Mouse (Mus musculus) natural killer cell, adult 2 months (primary cell): ENCODE measurements around the gene Kras.
A peak's percentile ranks its signal among the peaks of the same experiment; 100 is the strongest.

Experiments used
- DNase-seq, 2 experiments: peaks; one replicate each; pipeline ENCODE4 v3.0.0; 2022; ENCODE audit warnings: low spot score in 2 of 2

The Kras gene

DNA sequence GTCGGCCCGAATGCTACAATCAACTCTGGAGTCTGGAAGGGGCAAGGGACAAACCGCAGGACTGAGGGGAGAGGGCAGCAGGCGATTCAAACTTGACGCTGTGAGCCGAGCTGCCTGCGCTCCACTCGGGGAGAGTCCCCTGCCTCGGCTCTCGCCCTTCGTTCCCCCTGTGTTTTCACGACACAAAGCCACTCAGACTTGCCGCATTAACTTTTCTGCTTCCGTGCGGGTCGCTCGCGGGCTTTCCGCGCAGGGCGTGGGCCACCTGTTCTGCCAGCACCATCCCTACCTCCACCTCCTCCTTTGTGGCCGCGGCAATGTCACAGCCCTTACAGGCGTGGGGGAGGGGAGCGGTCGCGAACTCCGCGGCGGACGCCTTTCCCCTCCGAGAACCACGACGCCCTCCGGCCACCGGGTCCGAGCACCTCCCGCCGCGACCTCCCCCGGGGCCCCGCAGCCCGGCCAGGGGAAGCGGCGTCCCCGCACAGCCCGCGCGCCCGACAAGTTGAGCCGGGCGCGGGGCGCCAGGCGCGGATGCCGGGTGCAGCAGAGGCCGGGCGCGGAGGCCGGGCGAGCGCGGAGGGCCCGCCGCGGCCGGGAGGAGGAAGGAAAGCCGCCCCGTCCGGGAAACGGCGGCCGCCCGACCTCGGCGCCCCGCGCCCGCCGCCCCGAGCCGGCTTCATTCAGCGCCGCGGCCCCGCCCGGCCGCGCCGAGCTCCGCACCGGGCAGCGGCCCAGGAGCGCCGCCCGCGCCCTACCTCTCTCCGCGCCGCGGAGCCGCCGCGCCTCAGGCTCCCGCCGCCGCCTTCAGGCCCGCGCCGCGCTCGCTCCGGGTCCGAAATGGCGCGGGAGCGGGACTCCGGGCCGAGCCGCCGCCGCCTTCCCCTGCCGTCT lies 501 bp downstream of the Kras start:
- peak; percentile 81 to 84 for DNase-seq

DNA sequence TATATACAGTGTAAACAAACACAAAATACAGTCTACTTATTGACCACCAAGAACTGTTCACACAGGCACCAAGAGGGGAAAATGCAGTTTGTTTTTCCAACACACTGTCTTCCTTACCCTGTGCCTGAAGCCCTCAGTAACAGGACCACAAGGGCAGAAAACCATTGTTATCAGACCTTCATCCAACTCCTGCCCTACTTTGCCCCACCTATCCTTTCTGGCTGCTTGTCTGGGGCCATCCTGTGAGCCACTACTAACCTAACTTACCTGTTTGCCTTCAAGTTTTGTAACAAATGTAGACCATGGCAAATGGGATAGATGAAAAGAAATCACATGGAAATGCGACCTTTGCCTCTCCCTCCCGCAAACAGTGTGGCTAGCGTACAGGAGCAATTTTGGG lies 2.2 kb downstream of the Kras start:
- DNase-seq, result no peak

- no peak for DNase-seq
Observed at GRCm38 (mm10) chr6:145246841-145247240, 3.2 kb downstream of the Kras start.

GRCm38 (mm10) chr6:145242521-145242920 lies 7.5 kb downstream of the Kras start:
- no peak for DNase-seq

DNA sequence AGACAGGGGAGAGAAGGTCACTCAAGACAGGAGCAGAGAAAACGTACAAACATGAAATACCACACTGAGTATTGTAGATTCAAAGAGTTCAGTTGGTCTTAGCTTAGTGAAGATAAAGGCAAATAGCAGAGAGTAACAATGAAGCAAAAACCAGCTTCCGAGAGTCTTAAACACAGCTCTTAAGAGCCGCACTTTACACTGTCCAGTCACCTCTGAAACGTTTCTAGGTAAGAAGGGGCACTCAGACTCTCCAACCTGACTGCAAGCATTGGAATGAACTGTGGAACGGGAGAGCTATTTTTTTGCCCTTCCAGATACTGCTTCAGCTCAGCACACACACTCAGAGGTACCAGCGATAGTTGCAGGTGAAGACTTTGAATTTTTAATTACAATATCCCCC lies 9.8 kb downstream of the Kras start:
- no peak for DNase-seq

DNA sequence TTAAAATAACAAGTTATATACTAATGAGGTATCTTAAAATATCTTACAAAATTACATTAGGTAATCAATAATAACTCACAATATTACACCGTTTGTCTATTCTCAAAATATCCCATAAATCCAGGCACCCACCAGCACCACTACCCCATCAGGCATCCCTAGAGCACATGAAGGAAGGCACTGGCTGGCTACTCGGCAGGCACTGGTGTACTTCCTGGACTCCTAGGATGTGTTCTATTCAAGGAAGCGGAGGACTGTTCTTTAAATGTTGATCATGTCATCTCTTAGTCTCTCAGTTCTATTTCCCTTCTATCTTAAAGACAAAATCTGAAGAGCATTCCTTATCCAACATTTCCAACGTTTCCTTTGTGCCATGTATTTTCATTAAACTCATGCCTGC lies 12.9 kb downstream of the Kras start:
- DNase-seq, result no peak

- no peak for DNase-seq
Observed at GRCm38 (mm10) chr6:145235367-145235766, 14.7 kb downstream of the Kras start.

GRCm38 (mm10) chr6:145234391-145234790 lies 15.6 kb downstream of the Kras start:
- DNase-seq, result no peak

DNA sequence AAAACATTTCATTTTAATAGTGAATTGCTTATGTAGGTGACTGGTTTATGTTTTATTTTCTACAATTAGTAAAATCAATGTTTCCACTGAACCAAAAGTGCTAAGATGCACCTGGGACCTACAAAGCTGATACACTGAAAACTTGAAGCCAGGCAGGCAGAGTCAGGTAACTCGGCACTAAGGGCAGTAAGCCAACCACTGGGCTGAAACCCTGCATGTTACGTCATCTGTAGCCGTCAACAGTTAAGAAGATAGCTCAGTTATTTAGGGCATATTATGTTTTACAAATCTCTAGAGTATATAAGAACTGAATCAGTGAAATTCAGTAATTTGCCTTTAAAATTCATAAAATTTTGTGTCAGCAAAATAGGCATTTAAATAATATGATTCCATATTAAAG lies 23.7 kb downstream of the Kras start:
- DNase-seq, result no peak

GRCm38 (mm10) chr6:145224246-145224645 lies 25.8 kb downstream of the Kras start:
- no peak for DNase-seq

- DNase-seq, result no peak
Observed at GRCm38 (mm10) chr6:145215826-145216225, 34.2 kb downstream of the Kras start.

DNA sequence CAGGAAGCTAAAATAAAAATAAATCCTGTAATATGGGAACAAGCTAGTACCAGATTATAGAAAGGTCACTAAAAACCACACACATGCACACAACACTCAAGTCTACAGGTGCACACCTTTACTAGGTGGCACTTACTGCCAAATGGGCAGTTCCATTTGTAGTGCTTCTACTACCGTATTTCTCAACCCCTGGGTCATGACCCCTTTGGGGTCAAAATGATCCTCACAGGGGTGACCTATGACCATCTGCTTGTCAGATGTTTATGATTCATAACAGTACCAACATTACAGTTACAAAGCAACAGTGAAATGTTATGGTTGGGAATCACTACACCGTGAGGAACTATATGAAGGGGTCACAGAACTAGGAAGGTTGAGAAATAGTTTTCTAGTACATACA lies 36.1 kb downstream of the Kras start:
- DNase-seq, result no peak

GRCm38 (mm10) chr6:145211376-145212305 lies 38.4 kb downstream of the Kras start:
- no peak for DNase-seq

DNA sequence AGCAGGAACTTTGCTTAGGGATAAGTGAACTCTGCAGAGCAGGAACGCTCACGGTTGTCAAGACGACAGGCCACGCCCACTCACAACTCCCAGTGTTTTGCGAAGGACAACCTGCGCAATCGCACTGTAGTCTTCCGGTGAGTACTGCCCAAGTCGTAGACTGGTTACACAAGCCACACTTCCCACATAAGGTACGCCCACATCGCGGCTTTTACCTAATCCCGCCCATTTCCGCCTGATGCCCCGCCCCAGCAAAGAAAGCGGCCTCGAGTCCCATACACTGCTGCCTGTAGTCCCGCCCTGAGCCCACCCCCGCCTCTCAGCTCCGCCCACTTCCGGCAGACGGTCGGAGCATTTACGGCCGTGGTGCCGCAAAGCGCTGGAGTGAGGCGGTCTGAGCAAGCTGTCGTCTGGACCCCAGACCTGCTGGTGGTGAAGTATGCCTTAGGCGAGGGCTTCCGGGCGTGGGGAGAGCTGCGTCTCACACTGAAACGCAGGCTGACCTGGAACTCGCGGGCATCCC lies 39.2 kb downstream of the Kras start, which contains the start of the genes Casc1 and Etfrf1:
Casc1 (minus strand) TSS at position 190 of the 523 bp plus-strand sequence.
Etfrf1 (plus strand) TSS at position 319 of the 523 bp plus-strand sequence.
- DNase-seq, result peak; percentile 99

- peak in 1 of 2 experiments; percentile 5 for DNase-seq
Observed at GRCm38 (mm10) chr6:145210056-145210680, 39.9 kb downstream of the Kras start.

DNA sequence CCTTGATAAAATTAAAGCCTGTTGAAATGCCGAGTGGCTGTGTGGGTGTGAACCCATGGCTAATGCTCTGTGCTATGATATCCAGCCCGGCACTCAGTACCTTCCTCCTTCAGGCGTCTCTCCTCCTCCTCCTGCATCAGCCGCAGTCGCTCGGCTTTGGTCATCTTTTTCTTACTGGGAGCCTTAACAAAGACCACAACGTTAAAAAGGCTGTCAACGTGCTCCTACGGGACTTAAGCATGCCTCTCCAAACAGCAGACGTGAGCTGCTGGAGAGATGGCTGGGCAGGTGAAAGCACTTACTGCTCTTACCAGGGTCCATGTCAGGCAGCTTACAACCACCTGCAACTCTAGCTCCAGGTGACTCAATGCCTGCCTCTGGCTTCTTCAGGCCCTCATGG lies 44.9 kb downstream of the Kras start:
- no peak for DNase-seq

- DNase-seq, result no peak
Observed at GRCm38 (mm10) chr6:145204440-145204839, 45.6 kb downstream of the Kras start.

GRCm38 (mm10) chr6:145202432-145203125 lies 47.5 kb downstream of the Kras start:
- no peak for DNase-seq

DNA sequence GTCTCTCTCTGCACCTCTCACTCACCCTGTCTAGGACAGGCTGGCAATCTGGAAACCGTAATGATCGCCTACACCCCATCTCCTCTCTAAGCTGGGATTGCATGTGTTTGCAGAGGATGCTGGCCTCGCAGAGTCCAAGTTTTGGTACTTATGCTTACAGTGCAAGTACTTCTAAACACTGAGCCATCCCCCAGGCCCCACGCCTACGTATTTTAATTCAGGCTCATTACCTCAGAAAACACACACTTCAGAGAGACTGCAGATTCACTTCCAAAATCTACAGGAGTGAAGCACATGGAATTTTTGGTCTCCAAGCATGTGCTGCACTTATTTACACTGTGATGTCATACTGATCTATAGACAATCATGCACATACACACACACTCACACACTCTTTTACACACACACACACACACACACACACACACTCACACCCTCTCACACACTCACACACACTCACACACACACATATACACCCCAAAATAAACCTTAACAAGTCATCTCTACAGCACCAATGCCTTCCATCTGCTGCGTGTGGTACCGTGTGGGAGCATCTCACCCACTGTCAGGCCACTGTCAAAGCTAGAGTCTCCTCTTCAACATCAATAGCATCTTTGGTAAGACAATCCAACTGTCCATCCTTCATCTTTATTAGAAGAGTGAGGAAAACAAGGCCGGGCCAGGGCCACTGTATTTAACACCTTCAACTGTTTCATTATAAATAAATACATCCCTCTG lies 51.9 kb downstream of the Kras start:
- no peak for DNase-seq

GRCm38 (mm10) chr6:145193446-145193845 lies 56.6 kb downstream of the Kras start:
- no peak for DNase-seq
